Mouse (Mus musculus): ENCODE measurements around the gene Ptgr1. TPM values are rescaled to one million over a fixed set of nuclear protein-coding genes. Genes with fewer than 3 reads are reported as not detected.

Ptgr1 gene
- polyA plus RNA-seq (2015; fragmentation: Nextera tagmentation; extraction: Ambion mirVana), result 18.1 and 19.6 TPM in 2 replicates

GRCm38 (mm10) chr4:58986540-58987190, at the start of gene Ptgr1:
Gene Ptgr1 (minus strand): TSS chr4:58987119.
- WGBS (ENCODE audit: insufficient replicate concordance), result under 1% methylated on average over 28 of the region's 28 CpGs
- Histone ChIP-seq H3K4me1 (replicated peaks) (peaks cover 67% of the 10 kb centered on the region), H3K4me2 (peak within 1 kb of the TSS; percentile 94), H3K27me3 (no peaks in the 10 kb centered on the region), H3K27ac (peak within 1 kb of the TSS; percentile 67), H3K36me3 (0 out of 2 replicates have a peak, but pooled peaks cover 3% of the 10 kb centered on the region), H3K9me3 (replicated peaks) (no peaks in the 10 kb centered on the region), H3K9ac (peak within 1 kb of the TSS; percentile 69), H3K4me3 (replicated peaks) (peak within 1 kb of the TSS; percentile 72)
- peak; percentile 75 for ATAC-seq (ENCODE audit: low read depth)
- peak; percentile 74 for DNase-seq

GRCm38 (mm10) chr4:59035786-59036350, 48.9 kb upstream of the Ptgr1 start:
- no peak for DNase-seq
- no peaks in the 10 kb centered on the region for H3K9me3 ChIP-seq (replicated peaks)
- peaks cover 3% of the 10 kb centered on the region; the same call in 1 of the 2 replicates for H3K36me3 ChIP-seq
- H3K27ac ChIP-seq, result no peak overlapping the region
- peak overlapping the region; percentile 79 for H3K9ac ChIP-seq
- H3K4me2 ChIP-seq, result peak overlapping the region; percentile 95
- WGBS (ENCODE audit: insufficient replicate concordance), result 61% methylated on average over 18 of the region's 18 CpGs
- peaks cover 26% of the 10 kb centered on the region for H3K4me1 ChIP-seq (replicated peaks)
- no peak for ATAC-seq (ENCODE audit: low read depth)
- no peaks in the 10 kb centered on the region for H3K27me3 ChIP-seq
- H3K4me3 ChIP-seq (replicated peaks), result peak overlapping the region; percentile 77

- ATAC-seq (ENCODE audit: low read depth), result peak; percentile 86
- Histone ChIP-seq H3K36me3 (peaks cover 3% of the 10 kb centered on the region; the same call in 1 of the 2 replicates), H3K27me3 (no peaks in the 10 kb centered on the region), H3K9ac (peak within 1 kb of the TSS; percentile 79), H3K4me1 (replicated peaks) (peaks cover 26% of the 10 kb centered on the region), H3K4me3 (replicated peaks) (peak within 1 kb of the TSS; percentile 77), H3K27ac (0 out of 2 replicates have a peak within 1 kb of the TSS, but pooled peaks have one; percentile 39), H3K4me2 (peak within 1 kb of the TSS; percentile 95), H3K9me3 (replicated peaks) (no peaks in the 10 kb centered on the region)
- peak; percentile 61 for DNase-seq
- 13% methylated on average over 76 of the region's 76 CpGs for WGBS (ENCODE audit: insufficient replicate concordance)
These were observed 48.2 kb upstream of the Ptgr1 start, which contains the start of gene Gng10 for GRCm38 (mm10) chr4:59034918-59035785. Gene Gng10 (plus strand): TSS chr4:59035088.

GRCm38 (mm10) chr4:59034325-59034917, 47.5 kb upstream of the Ptgr1 start:
- peaks cover 26% of the 10 kb centered on the region for H3K4me1 ChIP-seq (replicated peaks)
- H3K27me3 ChIP-seq, result no peaks in the 10 kb centered on the region
- WGBS (ENCODE audit: insufficient replicate concordance), result 72% methylated on average over 10 of the region's 10 CpGs
- ATAC-seq (ENCODE audit: low read depth) (no peak), DNase-seq (no peak)
- H3K4me2 ChIP-seq, result peak overlapping the region; percentile 95
- H3K4me3 ChIP-seq (replicated peaks), result peak overlapping the region; percentile 77
- no peak overlapping the region for H3K9ac ChIP-seq
- no peaks in the 10 kb centered on the region for H3K9me3 ChIP-seq (replicated peaks)
- H3K27ac ChIP-seq, result no peak overlapping the region
- H3K36me3 ChIP-seq, result peaks cover 3% of the 10 kb centered on the region; the same call in 1 of the 2 replicates

GRCm38 (mm10) chr4:59016922-59017321, 30.0 kb upstream of the Ptgr1 start:
- DNase-seq, result no peak
- WGBS (ENCODE audit: insufficient replicate concordance), result 48% methylated on average over 2 of the region's 2 CpGs
- Histone ChIP-seq H3K27ac (no peak overlapping the region), H3K9ac (no peak overlapping the region), H3K9me3 (replicated peaks) (no peaks in the 10 kb centered on the region), H3K36me3 (peaks cover 37% of the 10 kb centered on the region), H3K4me2 (no peak overlapping the region), H3K27me3 (no peaks in the 10 kb centered on the region), H3K4me3 (replicated peaks) (no peak overlapping the region), H3K4me1 (replicated peaks) (peaks cover 10% of the 10 kb centered on the region)
- peak; percentile 65 for ATAC-seq (ENCODE audit: low read depth)

GRCm38 (mm10) chr4:59015181-59015580, 28.3 kb upstream of the Ptgr1 start:
- Histone ChIP-seq H3K9me3 (replicated peaks) (no peaks in the 10 kb centered on the region), H3K36me3 (peaks cover 27% of the 10 kb centered on the region), H3K9ac (no peak overlapping the region), H3K27me3 (no peaks in the 10 kb centered on the region), H3K4me2 (no peak overlapping the region), H3K4me3 (replicated peaks) (no peak overlapping the region), H3K4me1 (replicated peaks) (peaks cover 26% of the 10 kb centered on the region), H3K27ac (no peak overlapping the region)
- DNase-seq (no peak), ATAC-seq (ENCODE audit: low read depth) (no peak)
- 75% methylated on average over 3 of the region's 3 CpGs for WGBS (ENCODE audit: insufficient replicate concordance)

- 43% methylated on average over 3 of the region's 3 CpGs for WGBS (ENCODE audit: insufficient replicate concordance)
These were observed 24.5 kb upstream of the Ptgr1 start for GRCm38 (mm10) chr4:59011446-59011845.

GRCm38 (mm10) chr4:59009696-59010095, 22.8 kb upstream of the Ptgr1 start:
- no peak overlapping the region for H3K4me2 ChIP-seq
- no peak overlapping the region for H3K4me3 ChIP-seq (replicated peaks)
- DNase-seq (no peak), ATAC-seq (ENCODE audit: low read depth) (no peak)
- WGBS (ENCODE audit: insufficient replicate concordance), result 22% methylated on average over 4 of the region's 4 CpGs
- peaks cover 69% of the 10 kb centered on the region for H3K4me1 ChIP-seq (replicated peaks)
- H3K27me3 ChIP-seq, result no peaks in the 10 kb centered on the region
- H3K9me3 ChIP-seq (replicated peaks), result no peaks in the 10 kb centered on the region
- no peak overlapping the region for H3K27ac ChIP-seq
- peaks cover 6% of the 10 kb centered on the region; the same call in 1 of the 2 replicates for H3K36me3 ChIP-seq
- no peak overlapping the region for H3K9ac ChIP-seq

More at GRCm38 (mm10) chr4:59011446-59011845, 24.5 kb upstream of the Ptgr1 start:
- Histone ChIP-seq H3K27me3 (no peaks in the 10 kb centered on the region), H3K9ac (no peak overlapping the region), H3K9me3 (replicated peaks) (no peaks in the 10 kb centered on the region), H3K4me3 (replicated peaks) (no peak overlapping the region), H3K36me3 (peaks cover 6% of the 10 kb centered on the region; the same call in 1 of the 2 replicates), H3K4me1 (replicated peaks) (peaks cover 52% of the 10 kb centered on the region), H3K4me2 (no peak overlapping the region), H3K27ac (no peak overlapping the region; the same call in 1 of the 2 replicates)
- DNase-seq (no peak), ATAC-seq (ENCODE audit: low read depth) (no peak)

- Histone ChIP-seq H3K9me3 (replicated peaks) (no peaks in the 10 kb centered on the region), H3K27me3 (no peaks in the 10 kb centered on the region), H3K36me3 (peaks cover 4% of the 10 kb centered on the region; the same call in 1 of the 2 replicates), H3K4me2 (peak overlapping the region; percentile 11; the same call in 1 of the 2 replicates), H3K4me3 (replicated peaks) (no peak overlapping the region), H3K4me1 (replicated peaks) (peaks cover 74% of the 10 kb centered on the region), H3K9ac (no peak overlapping the region), H3K27ac (no peak overlapping the region)
- DNase-seq (no peak), ATAC-seq (ENCODE audit: low read depth) (no peak)
- 41% methylated on average over 7 of the region's 7 CpGs for WGBS (ENCODE audit: insufficient replicate concordance)
These were observed 22.3 kb upstream of the Ptgr1 start for GRCm38 (mm10) chr4:59009186-59009585.

GRCm38 (mm10) chr4:59007974-59008373, 21.1 kb upstream of the Ptgr1 start:
- Histone ChIP-seq H3K9me3 (replicated peaks) (no peaks in the 10 kb centered on the region), H3K27me3 (no peaks in the 10 kb centered on the region), H3K36me3 (no peaks in the 10 kb centered on the region), H3K4me2 (no peak overlapping the region), H3K27ac (no peak overlapping the region), H3K4me3 (replicated peaks) (no peak overlapping the region), H3K9ac (no peak overlapping the region), H3K4me1 (replicated peaks) (peaks cover 81% of the 10 kb centered on the region)
- 76% methylated on average over 5 of the region's 5 CpGs for WGBS (ENCODE audit: insufficient replicate concordance)
- DNase-seq (no peak), ATAC-seq (ENCODE audit: low read depth) (no peak)

Measured in liver, embryonic 13.5 days (tissue).